Mouse (Mus musculus): ENCODE results near the gene Dtnb.

DNA sequence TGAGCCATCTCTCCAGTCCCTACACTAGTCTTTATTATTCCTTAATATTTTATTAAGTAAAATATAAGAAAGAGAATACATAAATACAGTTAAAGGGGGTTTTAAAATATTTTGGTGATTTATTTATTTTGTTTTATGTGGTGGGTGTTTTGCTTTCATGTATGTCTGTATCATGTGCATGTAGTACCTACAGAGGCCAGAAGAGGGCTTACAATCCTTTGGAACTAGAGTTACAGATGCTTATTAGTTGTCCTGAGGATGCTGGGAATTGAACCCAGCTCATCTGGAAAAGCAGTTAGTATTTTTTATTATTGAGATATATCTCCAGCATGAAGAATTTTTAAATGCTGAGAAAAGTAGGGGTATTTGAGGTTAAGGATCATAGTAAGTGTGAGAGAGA is 37.6 kb downstream of the Dtnb start:
- TF ChIP-seq EP300 (optimal IDR thresholded peaks at IDR 0.05) (no peak), CTCF (IDR thresholded peaks at IDR 0.05; ENCODE audit: low read depth) (peak; percentile 56)

Data from stomach, postnatal 0 days (tissue).